Mouse (Mus musculus): ENCODE results near the gene Dnaja3. TPM values are rescaled to one million over a fixed set of nuclear protein-coding genes. Genes with fewer than 3 reads are reported as not detected.

Gene Dnaja3
- polyA plus RNA-seq (2016; fragmentation: Nextera tagmentation; extraction: Ambion mirVana): 55.9 and 58.5 TPM in 2 replicates

GRCm38 (mm10) chr16:4639831-4640237 is at the start of gene Dnaja3, which contains the start of gene Vasn:
Gene Dnaja3 (plus strand): TSS chr16:4639989.
Gene Vasn (plus strand): TSS chr16:4639941.
- Histone ChIP-seq H3K4me2 (replicated peaks) (peak within 1 kb of the TSS; percentile 88), H3K9ac (replicated peaks) (peak within 1 kb of the TSS; percentile 62), H3K4me1 (peaks cover 44% of the 10 kb centered on the region), H3K9me3 (no peaks in the 10 kb centered on the region), H3K27me3 (no peaks in the 10 kb centered on the region), H3K36me3 (no peaks in the 10 kb centered on the region), H3K4me3 (peak within 1 kb of the TSS; percentile 61), H3K27ac (replicated peaks) (peak within 1 kb of the TSS; percentile 56; the same call in 1 of the 2 replicates)
- peak; percentile 98 for ATAC-seq (ENCODE audit: low FRiP score, low read depth)
- under 1% methylated on average over 22 of the region's 22 CpGs for WGBS

- H3K9ac ChIP-seq (replicated peaks): no peak overlapping the region
- H3K4me3 ChIP-seq: no peak overlapping the region
- H3K9me3 ChIP-seq: no peaks in the 10 kb centered on the region
- peaks cover 4% of the 10 kb centered on the region for H3K36me3 ChIP-seq
- H3K27ac ChIP-seq (replicated peaks): no peak overlapping the region
- H3K4me1 ChIP-seq: peaks cover 34% of the 10 kb centered on the region
- no peak overlapping the region for H3K4me2 ChIP-seq (replicated peaks)
- ATAC-seq (ENCODE audit: low FRiP score, low read depth): no peak
- 96% methylated on average over 9 of the region's 9 CpGs for WGBS
- H3K27me3 ChIP-seq: no peaks in the 10 kb centered on the region
Measured at GRCm38 (mm10) chr16:4590236-4590635, 49.6 kb upstream of the Dnaja3 start.

DNA sequence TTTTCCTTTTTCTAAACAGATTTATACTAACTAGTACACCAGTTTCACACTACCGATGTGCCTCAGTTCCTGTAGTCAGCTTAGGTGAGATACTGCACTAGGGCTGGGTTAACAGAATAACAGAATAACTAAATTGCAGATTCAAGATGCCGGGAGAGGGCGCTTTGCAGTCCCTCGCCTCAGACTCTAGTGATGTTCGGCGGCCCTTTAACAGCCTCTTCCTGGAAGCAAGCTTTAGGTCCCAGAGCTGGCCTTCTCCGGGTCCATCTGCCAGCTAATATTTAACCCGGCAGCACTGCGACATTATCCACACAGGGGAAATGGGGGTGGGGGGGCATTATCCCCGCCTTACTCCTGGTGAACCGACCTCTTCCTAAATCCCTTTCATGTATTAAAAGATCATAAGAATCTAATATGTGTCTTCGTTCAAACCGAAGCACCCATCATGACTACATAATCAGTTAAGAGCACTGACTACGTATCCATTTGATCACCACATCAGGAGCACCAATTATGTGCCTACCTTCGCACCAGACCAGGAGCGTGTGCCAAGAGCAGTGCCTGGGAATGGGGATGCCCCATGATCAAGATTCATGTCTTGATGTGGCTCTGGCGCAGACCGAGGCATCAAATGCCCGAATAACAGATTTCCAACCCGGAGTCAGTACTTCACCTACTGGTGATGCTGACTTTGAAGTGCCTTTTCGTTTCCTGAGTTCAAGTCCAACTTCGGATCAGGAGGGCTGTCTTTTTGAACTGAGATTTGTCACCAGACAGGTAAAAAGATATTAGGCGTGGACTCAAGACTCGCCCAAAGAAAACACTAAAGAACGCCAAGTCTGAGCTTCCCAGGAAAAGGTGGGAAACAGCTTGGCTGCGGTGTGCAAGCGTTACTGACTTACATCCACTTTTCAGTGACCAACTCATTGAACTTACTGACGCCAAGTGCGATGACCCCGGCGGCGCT is 46.6 kb upstream of the Dnaja3 start:
- peak overlapping the region; percentile 100 for H3K4me2 ChIP-seq (replicated peaks)
- H3K4me3 ChIP-seq: peak overlapping the region; percentile 88
- H3K27me3 ChIP-seq: no peaks in the 10 kb centered on the region
- peak overlapping the region; percentile 99 for H3K9ac ChIP-seq (replicated peaks)
- ATAC-seq (ENCODE audit: low FRiP score, low read depth): no peak
- 15% methylated on average over 32 of the region's 32 CpGs for WGBS
- H3K27ac ChIP-seq (replicated peaks): peak overlapping the region; percentile 97
- no peaks in the 10 kb centered on the region for H3K9me3 ChIP-seq
- H3K36me3 ChIP-seq: peaks cover 4% of the 10 kb centered on the region
- peaks cover 46% of the 10 kb centered on the region for H3K4me1 ChIP-seq

DNA sequence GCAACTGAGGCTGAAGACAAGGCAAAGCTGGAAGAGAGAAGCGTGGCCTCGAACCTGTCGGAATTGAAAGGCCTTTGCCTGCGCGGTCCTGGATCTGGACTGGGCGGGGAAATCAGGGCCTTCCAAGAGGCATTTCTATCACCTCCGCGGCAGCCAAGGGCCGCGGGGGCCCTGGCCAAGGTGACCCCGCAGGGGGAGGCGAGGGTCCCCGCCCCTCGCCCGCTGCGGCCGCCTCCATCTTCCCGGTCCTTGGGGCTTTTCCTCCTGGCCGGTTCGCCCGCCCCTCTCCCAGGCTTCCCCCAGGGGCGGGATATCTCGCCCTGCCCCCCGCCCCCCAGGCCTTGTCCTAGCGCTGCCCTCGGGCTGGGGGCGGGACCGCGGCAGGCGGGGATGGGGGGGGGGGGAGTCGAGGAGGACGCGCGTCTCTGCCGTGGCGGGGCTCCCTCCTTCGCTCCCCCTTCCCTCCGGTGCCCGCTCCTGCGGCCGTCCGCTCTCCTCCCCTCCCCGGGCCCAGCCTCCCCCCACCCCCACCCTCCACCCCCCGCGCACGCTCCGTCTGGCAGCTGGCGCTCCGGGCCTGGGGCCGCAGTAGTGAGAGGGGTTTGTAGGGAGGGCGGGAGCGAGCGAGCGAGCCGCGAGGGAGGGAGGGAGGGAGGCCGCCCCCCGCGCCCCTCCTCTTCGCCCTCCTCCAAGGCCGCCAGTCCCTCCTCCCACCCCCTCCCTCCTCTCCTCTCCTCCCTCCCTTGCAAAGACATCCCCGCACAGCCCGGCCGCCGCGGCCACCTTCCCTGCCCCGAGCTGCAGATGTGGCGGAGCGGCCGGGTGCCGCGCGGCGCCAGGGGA is 45.6 kb upstream of the Dnaja3 start, which contains the start of gene Glis2:
TSS of gene Glis2 (plus strand) at position 743 of the 843 bp plus-strand sequence.
- H3K4me3 ChIP-seq: peak within 1 kb of the TSS; percentile 88
- no peaks in the 10 kb centered on the region for H3K9me3 ChIP-seq
- H3K4me2 ChIP-seq (replicated peaks): peak within 1 kb of the TSS; percentile 100
- peak; percentile 88 for ATAC-seq (ENCODE audit: low FRiP score, low read depth)
- 1% methylated on average over 20 of the region's 74 CpGs for WGBS
- H3K27me3 ChIP-seq: no peaks in the 10 kb centered on the region
- H3K36me3 ChIP-seq: peaks cover 4% of the 10 kb centered on the region
- peaks cover 56% of the 10 kb centered on the region for H3K4me1 ChIP-seq
- H3K27ac ChIP-seq (replicated peaks): peak within 1 kb of the TSS; percentile 97
- peak within 1 kb of the TSS; percentile 99 for H3K9ac ChIP-seq (replicated peaks)

GRCm38 (mm10) chr16:4594814-4595526 is 44.8 kb upstream of the Dnaja3 start:
- under 1% methylated on average over 45 of the region's 52 CpGs for WGBS
- peak; percentile 57 for ATAC-seq (ENCODE audit: low FRiP score, low read depth)
- Histone ChIP-seq H3K9ac (replicated peaks) (peak overlapping the region; percentile 99), H3K27ac (replicated peaks) (peak overlapping the region; percentile 97), H3K27me3 (no peaks in the 10 kb centered on the region), H3K4me3 (peak overlapping the region; percentile 88), H3K4me2 (replicated peaks) (peak overlapping the region; percentile 100), H3K9me3 (no peaks in the 10 kb centered on the region), H3K4me1 (peaks cover 64% of the 10 kb centered on the region), H3K36me3 (peaks cover 4% of the 10 kb centered on the region)

- peaks cover 3% of the 10 kb centered on the region for H3K36me3 ChIP-seq
- ATAC-seq (ENCODE audit: low FRiP score, low read depth): peak; percentile 9; the same call in 1 of the 2 replicates
- H3K9ac ChIP-seq (replicated peaks): peak overlapping the region; percentile 99
- H3K4me1 ChIP-seq: peaks cover 70% of the 10 kb centered on the region
- H3K4me3 ChIP-seq: peak overlapping the region; percentile 88
- peak overlapping the region; percentile 100 for H3K4me2 ChIP-seq (replicated peaks)
- 2% methylated on average over 5 of the region's 5 CpGs for WGBS
- H3K9me3 ChIP-seq: no peaks in the 10 kb centered on the region
- H3K27me3 ChIP-seq: no peaks in the 10 kb centered on the region
- peak overlapping the region; percentile 97 for H3K27ac ChIP-seq (replicated peaks)
Measured at GRCm38 (mm10) chr16:4595527-4595963, 44.2 kb upstream of the Dnaja3 start.

- Histone ChIP-seq H3K27me3 (no peaks in the 10 kb centered on the region), H3K9me3 (no peaks in the 10 kb centered on the region), H3K4me3 (peak overlapping the region; percentile 88), H3K4me1 (peaks cover 77% of the 10 kb centered on the region), H3K27ac (replicated peaks) (peak overlapping the region; percentile 97), H3K9ac (replicated peaks) (peak overlapping the region; percentile 99), H3K4me2 (replicated peaks) (peak overlapping the region; percentile 100), H3K36me3 (no peaks in the 10 kb centered on the region)
- WGBS: 2% methylated on average over 3 of the region's 3 CpGs
- peak; percentile 13; the same call in 1 of the 2 replicates for ATAC-seq (ENCODE audit: low FRiP score, low read depth)
Measured at GRCm38 (mm10) chr16:4596141-4596728, 43.6 kb upstream of the Dnaja3 start.

DNA sequence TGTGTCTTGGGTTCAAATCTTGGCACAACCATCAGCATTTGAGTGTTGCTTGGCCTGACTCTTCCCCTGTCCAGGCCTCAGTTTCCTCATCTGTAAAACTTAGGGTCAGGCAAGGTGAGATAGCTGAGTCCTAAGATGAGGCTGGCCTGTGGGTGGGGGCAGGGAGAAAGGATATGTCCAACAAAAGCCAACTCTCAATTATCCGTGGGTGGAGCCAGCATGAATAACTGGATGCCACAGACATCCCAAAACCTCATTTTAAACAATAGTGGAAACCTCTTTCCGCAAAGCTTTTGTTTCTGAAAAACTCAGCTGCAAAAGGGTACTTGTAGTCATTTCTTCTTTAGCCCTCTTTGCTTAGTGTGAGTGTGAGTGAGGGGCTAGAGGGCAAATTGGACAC is 43.0 kb upstream of the Dnaja3 start:
- peak overlapping the region; percentile 100 for H3K4me2 ChIP-seq (replicated peaks)
- H3K27me3 ChIP-seq: no peaks in the 10 kb centered on the region
- peak overlapping the region; percentile 88 for H3K4me3 ChIP-seq
- H3K4me1 ChIP-seq: peaks cover 81% of the 10 kb centered on the region
- WGBS: 36% methylated on average over 2 of the region's 2 CpGs
- H3K9ac ChIP-seq (replicated peaks): peak overlapping the region; percentile 99; the same call in 1 of the 2 replicates
- H3K9me3 ChIP-seq: no peaks in the 10 kb centered on the region
- peak overlapping the region; percentile 97 for H3K27ac ChIP-seq (replicated peaks)
- no peaks in the 10 kb centered on the region for H3K36me3 ChIP-seq
- no peak for ATAC-seq (ENCODE audit: low FRiP score, low read depth)

- H3K4me1 ChIP-seq: peaks cover 85% of the 10 kb centered on the region
- H3K9ac ChIP-seq (replicated peaks): peak overlapping the region; percentile 99; the same call in 1 of the 2 replicates
- WGBS: 60% methylated on average over 7 of the region's 7 CpGs
- no peak for ATAC-seq (ENCODE audit: low FRiP score, low read depth)
- no peaks in the 10 kb centered on the region for H3K27me3 ChIP-seq
- no peaks in the 10 kb centered on the region for H3K36me3 ChIP-seq
- no peaks in the 10 kb centered on the region for H3K9me3 ChIP-seq
- H3K4me3 ChIP-seq: peak overlapping the region; percentile 88
- H3K4me2 ChIP-seq (replicated peaks): peak overlapping the region; percentile 100
- peak overlapping the region; percentile 97 for H3K27ac ChIP-seq (replicated peaks)
Measured at GRCm38 (mm10) chr16:4597296-4597695, 42.5 kb upstream of the Dnaja3 start.

GRCm38 (mm10) chr16:4598041-4598440 is 41.7 kb upstream of the Dnaja3 start:
- H3K4me3 ChIP-seq: peak overlapping the region; percentile 88; the same call in 1 of the 2 replicates
- peak overlapping the region; percentile 100 for H3K4me2 ChIP-seq (replicated peaks)

More at GRCm38 (mm10) chr16:4598041-4598440, 41.7 kb upstream of the Dnaja3 start:
- peak overlapping the region; percentile 67 for H3K27ac ChIP-seq (replicated peaks)
- no peak for ATAC-seq (ENCODE audit: low FRiP score, low read depth)
- H3K27me3 ChIP-seq: no peaks in the 10 kb centered on the region
- no peaks in the 10 kb centered on the region for H3K36me3 ChIP-seq
- WGBS: 70% methylated on average over 5 of the region's 5 CpGs
- H3K9me3 ChIP-seq: no peaks in the 10 kb centered on the region
- peaks cover 85% of the 10 kb centered on the region for H3K4me1 ChIP-seq
- H3K9ac ChIP-seq (replicated peaks): peak overlapping the region; percentile 41
